Mouse (Mus musculus) stomach, embryonic 15.5 days (tissue): ENCODE results near the gene Supt6. TPM values are rescaled to one million over a fixed set of nuclear protein-coding genes. Genes with fewer than 3 reads are reported as not detected.
A peak's percentile ranks its signal among the peaks of the same experiment; 100 is the strongest.

Experiments
- ATAC-seq: fragments of 200-750 bp; cut with Nextera tagmentation; 2 replicates; pipeline ENCODE4 v1.8.0; 2017; ENCODE audit warnings: low read depth, moderate number of reproducible peaks, moderate TSS enrichment; ENCODE audit not compliant: insufficient read depth, low FRiP score
- H3K27ac ChIP-seq: fragments of 300-500 bp; sonication (generic); 2 replicates; pipeline ENCODE4 v1.5.1; 2015; ENCODE audit warnings: mild to moderate bottlenecking, inconsistent platforms
- H3K27me3 ChIP-seq: fragments of 300-500 bp; sonication (generic); replicated peaks from 2 replicates; pipeline ENCODE4 v1.6.1; 2015; ENCODE audit warnings: inconsistent platforms
- H3K36me3 ChIP-seq: fragments of 300-500 bp; sonication (generic); 2 replicates; pipeline ENCODE4 v1.6.1; 2015; ENCODE audit warnings: inconsistent platforms
- H3K4me1 ChIP-seq: fragments of 300-500 bp; sonication (generic); 2 replicates; pipeline ENCODE4 v1.6.1; 2015; ENCODE audit warnings: inconsistent platforms
- H3K4me2 ChIP-seq: fragments of 300-500 bp; sonication (generic); 2 replicates; pipeline ENCODE4 v1.6.1; 2015; ENCODE audit warnings: mild to moderate bottlenecking, inconsistent platforms
- H3K4me3 ChIP-seq: fragments of 300-500 bp; sonication (generic); replicated peaks from 2 replicates; pipeline ENCODE4 v1.5.1; 2015; ENCODE audit warnings: inconsistent platforms
- H3K9ac ChIP-seq: fragments of 300-500 bp; sonication (generic); 2 replicates; pipeline ENCODE4 v1.6.1; 2015; ENCODE audit warnings: inconsistent platforms
- H3K9me3 ChIP-seq: fragments of 300-500 bp; sonication (generic); 2 replicates; pipeline ENCODE4 v1.6.1; 2016; ENCODE audit warnings: inconsistent platforms
- WGBS: fragments of 180-500 bp; shearing (Covaris S2); methylation state at CpG from one replicate; pipeline ENCODE4 v1.1.7; 2015; 5-methylcytosine and 5-hydroxymethylcytosine counted together
- polyA plus RNA-seq: library from polyadenylated mRNA; unstranded; fragments of >200 nt; fragmentation: Nextera tagmentation; extraction: Ambion mirVana; gene quantifications from 2 replicates; pipeline ENCODE4 v1.2.1, GENCODE M21; 2015

The Supt6 gene
- polyA plus RNA-seq, 1 experiment from 2014 or later = 22.8 TPM

GRCm38 (mm10) chr11:78178859-78179437 lies 66.8 kb downstream of the Supt6 start:
- Histone ChIP-seq H3K4me3 (peak overlapping the region; percentile 76), H3K27ac (peak overlapping the region; percentile 99), H3K4me1 (peaks cover 56% of the 10 kb centered on the region), H3K4me2 (peak overlapping the region; percentile 90), H3K27me3 (no peaks in the 10 kb centered on the region), H3K9ac (peak overlapping the region; percentile 67), H3K36me3 (peaks cover 24% of the 10 kb centered on the region), H3K9me3 (no peaks in the 10 kb centered on the region)
- under 1% methylated on average over 29 of the region's 29 CpGs for WGBS
- ATAC-seq = peak; percentile 11; the same call in 1 of the 2 replicates

GRCm38 (mm10) chr11:78177903-78178858 lies 67.6 kb downstream of the Supt6 start:
- Histone ChIP-seq H3K27me3 (no peaks in the 10 kb centered on the region), H3K4me3 (peak overlapping the region; percentile 76), H3K36me3 (peaks cover 24% of the 10 kb centered on the region), H3K9me3 (no peaks in the 10 kb centered on the region), H3K4me2 (peak overlapping the region; percentile 90), H3K9ac (peak overlapping the region; percentile 67), H3K4me1 (peaks cover 56% of the 10 kb centered on the region), H3K27ac (peak overlapping the region; percentile 99)
- peak; percentile 86 for ATAC-seq
- under 1% methylated on average over 75 of the region's 84 CpGs for WGBS

GRCm38 (mm10) chr11:78177437-78177836 lies 68.3 kb downstream of the Supt6 start:
- Histone ChIP-seq H3K9ac (peak overlapping the region; percentile 38), H3K4me3 (peak overlapping the region; percentile 76), H3K27me3 (no peaks in the 10 kb centered on the region), H3K36me3 (peaks cover 24% of the 10 kb centered on the region), H3K4me1 (peaks cover 56% of the 10 kb centered on the region), H3K27ac (peak overlapping the region; percentile 99), H3K4me2 (peak overlapping the region; percentile 90), H3K9me3 (no peaks in the 10 kb centered on the region)
- peak; percentile 28 for ATAC-seq
- under 1% methylated on average over 10 of the region's 10 CpGs for WGBS

GRCm38 (mm10) chr11:78176905-78177331 lies 68.9 kb downstream of the Supt6 start:
- peak overlapping the region; percentile 90 for H3K4me2 ChIP-seq
- no peaks in the 10 kb centered on the region for H3K27me3 ChIP-seq
- H3K4me1 ChIP-seq = peaks cover 55% of the 10 kb centered on the region
- peaks cover 19% of the 10 kb centered on the region for H3K36me3 ChIP-seq
- under 1% methylated on average over 23 of the region's 23 CpGs for whole genome bisulfite sequencing
- H3K9me3 ChIP-seq = no peaks in the 10 kb centered on the region
- peak overlapping the region; percentile 76 for H3K4me3 ChIP-seq
- H3K9ac ChIP-seq = peak overlapping the region; percentile 38
- peak overlapping the region; percentile 99 for H3K27ac ChIP-seq
- ATAC-seq = no peak

GRCm38 (mm10) chr11:78176402-78176862 lies 69.4 kb downstream of the Supt6 start, which contains the start of the genes Nek8 and Tlcd1:
Gene Nek8 (minus strand): TSS chr11:78176675.
Gene Tlcd1 (plus strand): TSS chr11:78176711.
- H3K4me3 ChIP-seq = peak within 1 kb of the TSS; percentile 76
- H3K27me3 ChIP-seq = no peaks in the 10 kb centered on the region
- peak within 1 kb of the TSS; percentile 90 for H3K4me2 ChIP-seq
- WGBS = under 1% methylated on average over 32 of the region's 32 CpGs
- peak within 1 kb of the TSS; percentile 38 for H3K9ac ChIP-seq
- peaks cover 15% of the 10 kb centered on the region for H3K36me3 ChIP-seq
- no peaks in the 10 kb centered on the region for H3K9me3 ChIP-seq
- H3K4me1 ChIP-seq = peaks cover 50% of the 10 kb centered on the region
- ATAC-seq = peak; percentile 59
- H3K27ac ChIP-seq = peak within 1 kb of the TSS; percentile 99

GRCm38 (mm10) chr11:78175771-78176401 lies 69.9 kb downstream of the Supt6 start:
- Histone ChIP-seq H3K27me3 (no peaks in the 10 kb centered on the region), H3K36me3 (peaks cover 11% of the 10 kb centered on the region), H3K4me1 (peaks cover 45% of the 10 kb centered on the region), H3K9me3 (no peaks in the 10 kb centered on the region), H3K9ac (no peak overlapping the region), H3K4me3 (peak overlapping the region; percentile 76), H3K27ac (peak overlapping the region; percentile 99), H3K4me2 (peak overlapping the region; percentile 90)
- WGBS = 7% methylated on average over 10 of the region's 10 CpGs
- ATAC-seq = no peak

GRCm38 (mm10) chr11:78174506-78174905 lies 71.3 kb downstream of the Supt6 start:
- H3K27me3 ChIP-seq = no peaks in the 10 kb centered on the region
- no peak overlapping the region for H3K4me3 ChIP-seq
- no peaks in the 10 kb centered on the region for H3K9me3 ChIP-seq
- H3K27ac ChIP-seq = no peak overlapping the region
- no peak overlapping the region for H3K9ac ChIP-seq
- 79% methylated on average over 3 of the region's 3 CpGs for WGBS
- H3K36me3 ChIP-seq = no peaks in the 10 kb centered on the region
- H3K4me1 ChIP-seq = peaks cover 34% of the 10 kb centered on the region
- H3K4me2 ChIP-seq = no peak overlapping the region
- ATAC-seq = no peak

GRCm38 (mm10) chr11:78172748-78173383 lies 72.9 kb downstream of the Supt6 start:
- no peak overlapping the region for H3K4me2 ChIP-seq
- peaks cover 28% of the 10 kb centered on the region for H3K4me1 ChIP-seq
- ATAC-seq = no peak
- no peaks in the 10 kb centered on the region for H3K36me3 ChIP-seq
- H3K9me3 ChIP-seq = no peaks in the 10 kb centered on the region
- H3K9ac ChIP-seq = no peak overlapping the region
- no peaks in the 10 kb centered on the region for H3K27me3 ChIP-seq
- H3K4me3 ChIP-seq = no peak overlapping the region
- 82% methylated on average over 19 of the region's 19 CpGs for WGBS
- no peak overlapping the region for H3K27ac ChIP-seq

GRCm38 (mm10) chr11:78172034-78172747 lies 73.6 kb downstream of the Supt6 start:
- ATAC-seq = no peak
- WGBS = 82% methylated on average over 16 of the region's 16 CpGs
- Histone ChIP-seq H3K36me3 (no peaks in the 10 kb centered on the region), H3K4me2 (no peak overlapping the region), H3K27ac (no peak overlapping the region), H3K4me3 (no peak overlapping the region), H3K4me1 (peaks cover 23% of the 10 kb centered on the region), H3K9ac (no peak overlapping the region), H3K27me3 (no peaks in the 10 kb centered on the region), H3K9me3 (no peaks in the 10 kb centered on the region)

- Histone ChIP-seq H3K9ac (no peak overlapping the region), H3K4me2 (no peak overlapping the region), H3K4me3 (no peak overlapping the region), H3K36me3 (no peaks in the 10 kb centered on the region), H3K27me3 (no peaks in the 10 kb centered on the region), H3K27ac (no peak overlapping the region), H3K9me3 (no peaks in the 10 kb centered on the region), H3K4me1 (peaks cover 25% of the 10 kb centered on the region)
- ATAC-seq = no peak
- WGBS = 62% methylated on average over 4 of the region's 4 CpGs
Measured at GRCm38 (mm10) chr11:78171328-78171727, 74.5 kb downstream of the Supt6 start.

- H3K9ac ChIP-seq = no peak overlapping the region
- no peak overlapping the region for H3K4me3 ChIP-seq
- H3K27ac ChIP-seq = no peak overlapping the region
- H3K4me2 ChIP-seq = no peak overlapping the region
- ATAC-seq = no peak
- peaks cover 26% of the 10 kb centered on the region for H3K4me1 ChIP-seq
- 85% methylated on average over 15 of the region's 15 CpGs for WGBS
- H3K27me3 ChIP-seq = no peaks in the 10 kb centered on the region
- no peaks in the 10 kb centered on the region for H3K36me3 ChIP-seq
- H3K9me3 ChIP-seq = no peaks in the 10 kb centered on the region
Measured at GRCm38 (mm10) chr11:78170306-78170705, 75.5 kb downstream of the Supt6 start.
